Mouse (Mus musculus): ENCODE data around the gene Art4. TPM values are rescaled to one million over a fixed set of nuclear protein-coding genes. Genes with fewer than 3 reads are reported as not detected.

Art4 gene
- polyA plus RNA-seq, 1 experiment: 0.62 TPM

DNA sequence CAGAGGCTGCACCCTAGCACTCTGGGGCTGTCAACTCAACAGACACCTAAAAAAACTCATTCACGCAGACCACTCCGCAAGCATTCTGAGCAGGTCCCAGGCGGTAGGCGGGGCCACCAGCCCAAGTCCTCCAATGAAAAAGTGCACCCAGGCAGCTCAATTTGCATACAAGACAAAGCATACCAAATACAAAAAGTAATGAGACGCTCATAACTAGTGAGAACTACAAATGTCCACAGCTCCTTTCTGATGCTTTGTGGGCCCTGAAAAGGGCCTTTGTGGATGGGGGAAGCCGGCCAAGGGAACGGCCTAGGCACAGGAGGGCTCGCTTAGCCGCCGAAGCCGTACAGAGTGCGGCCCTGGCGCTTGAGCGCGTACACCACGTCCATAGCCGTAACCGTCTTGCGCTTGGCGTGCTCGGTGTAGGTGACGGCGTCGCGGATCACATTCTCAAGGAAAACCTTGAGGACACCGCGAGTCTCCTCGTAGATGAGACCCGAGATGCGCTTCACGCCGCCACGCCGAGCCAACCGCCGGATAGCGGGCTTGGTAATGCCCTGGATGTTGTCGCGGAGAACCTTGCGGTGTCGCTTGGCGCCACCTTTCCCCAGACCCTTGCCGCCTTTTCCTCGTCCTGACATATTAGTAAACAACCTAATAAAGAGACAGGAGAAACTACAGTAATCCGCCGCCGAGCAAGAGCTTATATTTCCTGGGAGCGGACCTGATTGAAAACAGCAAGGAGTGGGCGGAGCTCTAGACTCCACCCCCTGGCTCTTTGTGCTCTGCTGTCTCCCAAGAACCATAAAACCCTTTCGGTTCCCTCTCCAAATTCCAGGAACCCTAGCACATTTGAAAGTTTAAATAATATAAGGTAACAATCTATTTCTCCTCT, 53.5 kb downstream of the Art4 start, which contains the start of gene Hist4h4:
Gene Hist4h4 (minus strand): TSS at position 677 of the 895 bp plus-strand sequence.
- DNase-seq (ENCODE audit: extremely low spot score in 1 of 2, low spot score in 1 of 2): peak; percentile 93 to 100

DNA sequence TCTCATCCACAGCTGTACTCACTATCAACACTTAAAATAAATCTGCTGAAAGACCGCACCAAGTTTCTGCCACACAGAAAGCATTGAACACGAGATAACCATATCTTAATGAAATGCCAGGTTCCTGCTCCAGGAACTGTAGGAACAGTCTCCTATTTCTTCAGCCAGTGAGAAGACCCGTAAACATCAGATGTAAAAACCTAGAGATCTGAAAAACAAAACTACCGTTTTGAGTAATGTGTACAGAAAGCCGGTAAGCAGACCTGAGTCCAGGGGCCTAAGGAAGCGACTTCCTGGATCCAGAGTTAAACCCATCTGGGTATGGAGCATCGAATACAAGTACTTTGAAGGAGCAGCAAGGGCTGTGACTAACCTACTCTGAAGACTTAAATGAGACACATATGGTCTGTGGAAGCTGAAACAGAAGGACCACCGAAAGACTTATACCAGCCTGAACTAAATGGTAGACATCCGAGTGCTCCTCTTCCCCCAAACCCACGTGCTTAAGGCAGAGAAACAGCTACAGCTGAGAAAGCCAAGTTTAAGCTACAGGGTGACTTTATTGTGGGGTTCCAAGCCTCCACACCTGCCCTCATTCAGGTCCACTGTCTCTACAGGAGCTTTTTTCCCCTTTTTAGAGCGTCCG, 54.3 kb downstream of the Art4 start:
- no peak for DNase-seq (ENCODE audit: extremely low spot score in 1 of 2, low spot score in 1 of 2)

- DNase-seq (ENCODE audit: extremely low spot score in 1 of 2, low spot score in 1 of 2): no peak
Observed at GRCm38 (mm10) chr6:136801274-136801673, 56.3 kb downstream of the Art4 start.

DNA sequence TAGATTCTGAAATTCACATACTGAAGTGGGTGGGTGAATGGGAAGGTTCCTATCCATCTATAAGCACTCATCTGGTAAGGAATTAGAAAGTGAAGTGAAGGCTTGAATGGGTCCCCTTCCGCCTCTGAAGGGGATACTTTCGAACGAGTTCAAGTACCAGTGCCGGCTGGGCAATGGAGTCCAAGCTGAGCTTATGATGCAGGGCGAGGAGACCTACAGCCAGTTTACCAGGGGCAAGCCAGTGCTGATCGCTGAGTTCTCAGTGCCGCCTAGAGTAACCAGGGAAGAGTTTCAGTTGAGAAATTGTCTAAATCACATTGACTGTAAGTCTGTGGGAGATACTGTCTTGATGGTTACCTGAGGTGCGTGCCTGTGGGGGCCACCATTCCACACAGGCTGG, 56.8 kb downstream of the Art4 start:
- DNase-seq (ENCODE audit: extremely low spot score in 1 of 2, low spot score in 1 of 2): no peak

Other genes starting within 250 kb of the Art4 start
- 0.34 TPM in 2 replicates for gene Plbd1, start 195.8 kb downstream of the Art4 start, polyA plus RNA-seq (2012; rRNA removed)
- 0.10 and 0.13 TPM in 2 replicates for gene Gucy2c, start 76.0 kb downstream of the Art4 start, polyA plus RNA-seq (2012; rRNA removed)
- gene Hist4h4, start 53.3 kb downstream of the Art4 start, polyA plus RNA-seq (2012; rRNA removed): 0.56 and 0.80 TPM in 2 replicates
- gene H2afj, start 49.5 kb downstream of the Art4 start, polyA plus RNA-seq (2012; rRNA removed): 103 and 145 TPM in 2 replicates
- 0.59 and 1.3 TPM in 2 replicates for gene BC049715, start 30.1 kb downstream of the Art4 start, polyA plus RNA-seq (2012; rRNA removed)
- 60.8 and 72.5 TPM in 2 replicates for gene Wbp11, start 29.5 kb downstream of the Art4 start, polyA plus RNA-seq (2012; rRNA removed)
- gene Smco3, start 22.3 kb downstream of the Art4 start, polyA plus RNA-seq (2012; rRNA removed): 3.8 and 4.2 TPM in 2 replicates
- gene Mgp, start 18.1 kb upstream of the Art4 start, polyA plus RNA-seq (2012; rRNA removed): 156 and 163 TPM in 2 replicates
- gene Erp27, start 64.4 kb upstream of the Art4 start, polyA plus RNA-seq (2012; rRNA removed): 0.18 TPM in 1 of 2 replicates, not detected in the other
- 0.50 and 1.1 TPM in 2 replicates for gene Pde6h, start 66.1 kb upstream of the Art4 start, polyA plus RNA-seq (2012; rRNA removed)
- gene Arhgdib, start 84.2 kb upstream of the Art4 start, polyA plus RNA-seq (2012; rRNA removed): 25.5 and 28.9 TPM in 2 replicates

All from frontal cortex, adult 2 months (tissue).